Mouse (Mus musculus) thymus, adult 18-20 months (tissue): Measurements from ENCODE around the gene Fbxo42.
A peak's percentile ranks its signal among the peaks of the same experiment; 100 is the strongest.

Experiments used
- DNase-seq, 2 experiments: peaks; one replicate each; pipeline ENCODE4 v3.0.0; 2022; ENCODE audit warnings: mixed read lengths in 2 of 2

Gene Fbxo42

DNA sequence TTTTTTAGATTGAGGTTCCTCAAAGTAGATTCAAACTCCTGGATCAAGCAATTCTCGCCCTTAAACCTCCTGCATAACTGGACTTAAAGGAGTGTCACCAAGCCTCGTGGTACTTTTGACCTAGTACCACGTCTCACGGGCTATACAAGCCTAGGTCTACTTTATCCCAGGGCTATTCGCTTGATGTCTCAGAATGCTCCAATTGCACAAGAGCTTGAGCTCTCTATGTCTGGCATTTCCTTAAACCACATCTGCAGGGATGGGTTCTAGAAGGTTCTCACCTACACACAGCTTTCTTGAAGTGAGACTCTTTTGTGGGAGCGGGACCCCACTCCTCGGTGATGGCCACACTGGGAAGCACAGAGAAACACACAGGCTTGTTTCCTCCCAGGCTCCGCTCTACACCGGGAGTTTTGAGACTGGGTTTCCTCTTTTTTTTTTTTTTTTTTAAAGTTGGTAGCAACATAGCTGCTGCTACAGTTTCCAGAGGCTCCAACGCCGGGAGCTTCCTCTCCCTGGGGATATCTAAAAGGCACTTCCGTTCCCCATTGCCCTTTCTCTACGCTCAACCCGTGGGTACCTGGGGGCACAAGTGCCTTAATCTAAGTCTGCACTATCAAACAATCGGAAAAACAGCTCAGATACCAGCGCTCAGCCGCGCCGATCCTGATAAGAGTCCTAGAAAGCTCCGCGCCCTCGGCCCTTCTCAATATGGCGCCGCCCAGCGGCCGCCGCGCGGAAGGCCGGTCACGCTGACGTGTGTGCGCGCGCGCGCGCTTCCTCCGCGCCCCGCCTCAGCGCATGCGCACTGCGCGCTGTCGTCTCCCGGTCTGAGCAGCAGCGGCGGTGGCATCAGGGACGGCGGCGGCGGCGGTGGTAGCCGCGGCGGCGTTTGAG is at the start of gene Fbxo42:
Fbxo42 (plus strand) TSS at position 802 of the 897 bp plus-strand sequence.
- peak; percentile 87 for DNase-seq

DNA sequence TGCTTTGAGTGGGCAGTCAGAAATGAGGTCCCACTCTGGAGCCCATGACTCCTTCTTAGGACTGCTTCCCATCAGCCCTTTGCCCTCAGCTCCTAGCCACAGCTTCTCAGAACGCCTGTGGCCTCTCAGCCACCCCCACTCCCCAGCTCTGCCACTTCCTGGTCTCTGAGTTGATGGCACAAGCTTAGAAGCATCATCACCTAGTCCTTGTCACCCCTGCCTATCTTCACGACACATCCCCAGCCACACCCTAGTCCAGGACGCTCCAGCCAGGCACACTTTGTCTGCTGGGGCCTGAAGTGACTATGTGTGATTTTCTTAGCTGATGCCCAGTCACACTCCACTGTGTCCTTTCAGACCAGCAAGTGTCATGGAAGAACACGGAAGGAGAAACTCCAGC is 48.8 kb upstream of the Fbxo42 start:
- no peak for DNase-seq

DNA sequence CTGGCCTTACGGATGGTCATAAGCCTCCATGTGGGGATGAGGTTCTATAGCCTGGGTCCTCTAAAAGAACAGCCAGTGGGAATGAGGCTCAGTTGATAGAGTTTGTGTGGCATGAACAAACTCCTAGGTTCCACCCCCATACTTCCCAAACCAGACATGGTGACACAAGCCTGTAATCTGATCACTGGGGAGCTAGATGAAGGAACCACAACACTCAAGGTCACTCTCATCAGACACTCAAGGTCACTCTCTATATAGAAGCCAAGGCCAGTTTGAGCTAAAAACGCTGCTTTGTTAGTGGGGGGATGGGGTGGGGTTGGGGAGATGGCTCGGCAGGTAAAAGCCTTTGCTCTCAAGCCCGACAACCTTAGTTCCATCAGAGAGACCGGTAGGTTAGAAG is 47.8 kb upstream of the Fbxo42 start:
- DNase-seq = no peak

DNA sequence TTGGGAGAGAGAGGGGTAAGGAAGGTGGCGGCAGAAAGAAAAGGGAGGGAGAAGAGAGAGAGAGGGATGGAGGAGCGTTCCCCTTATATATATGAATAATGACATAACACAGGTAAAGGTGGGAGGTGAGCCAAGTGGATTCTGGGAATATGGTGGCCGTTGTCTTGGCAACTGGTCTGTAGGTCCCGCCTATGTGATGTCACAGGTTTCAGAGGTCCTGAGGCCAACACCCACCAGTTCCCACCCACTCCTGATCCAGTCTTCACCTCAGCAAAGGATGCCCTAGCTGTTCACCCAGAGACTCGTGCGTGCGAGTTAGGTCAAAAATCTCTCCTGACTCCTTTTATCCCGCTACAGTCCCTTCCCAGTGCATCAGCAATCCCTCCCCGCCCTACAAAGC is 46.4 kb upstream of the Fbxo42 start:
- DNase-seq = no peak

DNA sequence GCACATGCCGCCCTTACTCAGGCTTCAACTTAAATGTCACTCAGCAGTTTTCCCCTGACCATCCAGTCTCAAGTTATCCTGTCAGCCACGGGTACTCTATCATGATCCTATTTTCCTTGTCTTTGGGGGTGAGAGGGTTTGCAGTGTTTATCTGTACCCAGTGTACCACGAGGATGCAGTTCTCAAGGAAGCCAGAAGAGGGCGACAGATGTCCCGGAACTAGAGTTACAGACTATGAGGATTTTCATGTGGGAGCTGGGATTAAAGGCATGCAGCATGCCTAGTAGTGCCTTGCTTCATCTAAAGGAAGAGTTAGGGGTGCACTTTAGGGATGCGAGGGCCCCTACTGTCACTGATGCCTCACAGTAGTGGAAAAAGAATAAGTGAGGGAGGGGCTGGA is 45.9 kb upstream of the Fbxo42 start:
- no peak for DNase-seq

DNA sequence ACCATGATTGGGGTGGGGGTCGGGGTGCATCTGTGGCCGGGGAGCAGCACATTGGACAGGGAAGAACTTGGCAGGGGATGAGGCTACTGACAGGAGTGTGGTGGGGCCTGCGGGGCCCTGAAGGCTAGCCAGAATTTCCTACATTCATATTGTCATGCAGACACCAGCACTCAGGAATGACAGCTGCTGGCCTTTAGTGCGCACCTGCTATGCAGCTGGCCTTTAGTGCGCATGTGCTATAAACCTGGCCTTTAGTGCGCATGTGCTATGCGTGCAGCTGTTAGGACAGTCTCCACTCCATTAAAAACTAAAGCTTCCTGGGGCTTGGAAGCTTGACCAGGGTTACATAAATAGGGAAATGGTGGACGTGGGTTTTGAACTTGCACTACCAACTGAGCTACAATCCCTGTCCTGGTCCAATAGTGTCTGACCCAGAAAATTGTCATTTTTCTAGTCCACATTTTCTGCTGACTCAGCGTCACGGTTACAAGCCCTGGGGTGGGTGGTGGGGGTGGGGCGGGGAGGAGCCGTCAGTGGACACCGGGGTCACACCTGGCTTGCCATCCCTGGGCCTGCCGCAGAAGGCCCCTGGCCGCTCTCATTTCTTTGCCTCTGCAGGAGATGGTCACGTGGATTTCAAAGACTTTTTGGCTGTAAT is 41.1 kb upstream of the Fbxo42 start:
- DNase-seq = no peak

DNA sequence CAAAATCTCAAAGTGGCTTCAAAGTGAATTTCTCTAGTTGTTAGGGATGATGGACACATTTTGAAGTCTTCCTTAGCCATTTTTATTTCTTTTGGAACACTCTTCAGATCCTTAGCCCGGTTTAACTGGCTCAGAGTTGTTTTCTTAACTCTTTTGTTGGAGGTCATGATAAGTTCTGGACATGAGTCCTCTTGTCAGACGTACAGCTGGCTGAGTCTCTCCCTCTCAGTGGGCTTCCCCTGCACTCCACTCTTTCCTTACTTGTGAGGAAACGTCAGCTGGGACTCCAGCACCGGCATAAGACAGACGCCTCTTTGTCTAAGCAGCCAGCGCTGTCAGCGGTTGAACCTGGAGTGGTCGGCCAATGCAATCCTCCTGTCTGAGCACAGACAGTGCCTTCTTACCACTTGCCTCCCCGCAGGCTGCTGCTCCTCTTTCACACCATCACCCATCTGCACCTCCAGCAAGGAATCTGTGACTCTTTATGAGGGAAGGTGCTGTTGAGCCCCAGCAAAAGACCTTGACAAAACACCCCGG is 39.4 kb upstream of the Fbxo42 start:
- DNase-seq = no peak

DNA sequence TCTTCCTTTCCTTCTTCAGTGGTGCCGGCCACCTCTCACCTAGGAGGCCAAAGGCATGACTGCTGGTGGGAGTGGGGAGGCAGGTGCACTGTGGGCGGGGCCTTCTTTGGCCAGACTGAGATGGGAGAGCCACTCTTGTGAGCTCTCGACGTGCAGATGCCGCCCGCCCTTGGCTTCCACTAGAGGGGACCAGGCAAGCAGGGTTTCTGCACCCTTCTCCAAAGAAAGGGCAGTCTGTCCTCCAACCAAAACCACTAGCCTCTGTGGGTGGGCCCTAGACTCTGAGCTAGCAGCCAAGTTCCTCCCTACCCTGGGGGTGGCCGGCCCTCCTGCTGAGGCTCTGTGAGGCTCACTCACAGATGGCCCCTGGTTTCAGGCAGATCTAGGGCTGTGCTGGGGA is 33.9 kb upstream of the Fbxo42 start:
- no peak for DNase-seq

DNA sequence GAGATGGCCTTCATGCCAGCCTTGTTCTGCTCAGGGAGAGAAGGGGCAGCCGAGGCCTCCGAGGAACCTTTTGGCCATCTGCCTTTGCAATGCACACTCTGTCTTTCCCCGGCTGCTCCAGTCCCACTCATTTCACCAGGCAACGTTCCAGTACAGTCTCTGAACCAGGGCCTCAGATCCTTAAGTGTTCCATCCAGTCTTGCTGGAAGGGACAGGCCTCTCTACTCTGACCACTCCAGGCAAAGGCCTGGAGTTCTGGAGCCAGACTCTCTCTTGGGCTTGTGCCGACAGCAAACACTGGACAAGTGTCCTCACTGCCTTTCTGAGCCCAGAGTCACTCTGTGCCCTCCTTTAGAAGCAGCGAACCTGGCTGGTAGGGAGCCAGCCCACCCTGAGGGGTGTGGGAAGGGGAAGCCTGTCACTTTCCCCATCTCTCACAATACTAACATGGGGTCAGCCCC is 33.2 kb upstream of the Fbxo42 start:
- no peak for DNase-seq

DNA sequence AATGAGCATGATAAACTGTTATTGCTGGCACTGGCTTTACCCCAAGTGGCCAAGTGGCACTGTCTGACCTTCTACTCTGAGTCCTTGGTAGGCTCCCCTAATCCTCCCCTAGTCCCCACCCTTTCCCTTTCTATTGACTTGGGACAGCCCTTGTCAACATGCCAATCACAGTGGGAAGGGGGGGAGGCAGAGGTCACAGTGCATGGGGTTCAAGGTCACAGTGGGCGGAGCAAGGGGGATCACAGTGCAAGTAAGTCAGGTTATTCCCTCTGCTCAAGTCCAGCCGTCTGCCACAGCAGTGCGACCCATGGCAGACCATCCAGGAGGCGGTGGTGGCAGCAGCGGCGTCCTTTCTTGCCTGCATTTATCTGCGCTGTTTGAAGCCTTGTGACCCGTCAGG is 32.3 kb upstream of the Fbxo42 start:
- no peak for DNase-seq

DNA sequence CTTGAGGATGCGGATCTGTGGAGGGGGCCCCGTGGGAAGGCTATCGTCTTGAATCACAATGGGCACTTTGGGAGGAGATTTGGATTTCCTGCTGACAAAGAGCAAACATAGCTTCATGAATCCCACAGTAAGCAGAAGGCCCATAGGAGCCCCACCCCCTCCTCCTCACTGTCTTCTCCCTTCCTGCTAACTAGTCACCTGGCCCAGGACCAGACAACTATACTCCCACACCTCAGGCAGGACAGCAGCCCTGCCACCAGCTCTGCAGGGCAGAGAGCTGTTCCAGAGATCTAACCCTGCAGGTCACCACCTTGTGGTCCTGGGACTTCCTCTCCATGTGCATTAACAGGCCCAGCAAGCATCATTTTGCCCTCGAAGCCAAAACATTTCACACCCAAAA is 29.0 kb upstream of the Fbxo42 start:
- DNase-seq = no peak

DNA sequence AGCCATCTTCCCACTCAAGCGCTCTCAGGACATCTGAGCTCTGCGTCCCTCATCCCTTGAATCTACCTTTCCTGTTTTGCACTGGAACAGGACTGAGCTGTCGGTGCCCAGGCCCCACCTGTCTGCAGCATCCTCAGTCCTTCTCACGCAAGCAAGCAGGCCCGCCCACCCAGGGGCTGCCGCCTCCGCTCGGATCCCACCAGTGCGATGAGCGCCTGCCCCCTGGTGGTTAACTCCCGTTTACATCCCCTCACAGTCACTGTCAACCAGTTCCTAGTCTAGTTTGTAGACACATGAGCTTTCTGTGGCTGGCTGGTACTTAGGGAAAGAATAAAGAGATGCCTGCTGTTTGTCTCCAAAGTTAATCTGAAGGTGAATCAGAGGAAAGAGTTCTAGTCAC is 27.0 kb upstream of the Fbxo42 start:
- DNase-seq = no peak

DNA sequence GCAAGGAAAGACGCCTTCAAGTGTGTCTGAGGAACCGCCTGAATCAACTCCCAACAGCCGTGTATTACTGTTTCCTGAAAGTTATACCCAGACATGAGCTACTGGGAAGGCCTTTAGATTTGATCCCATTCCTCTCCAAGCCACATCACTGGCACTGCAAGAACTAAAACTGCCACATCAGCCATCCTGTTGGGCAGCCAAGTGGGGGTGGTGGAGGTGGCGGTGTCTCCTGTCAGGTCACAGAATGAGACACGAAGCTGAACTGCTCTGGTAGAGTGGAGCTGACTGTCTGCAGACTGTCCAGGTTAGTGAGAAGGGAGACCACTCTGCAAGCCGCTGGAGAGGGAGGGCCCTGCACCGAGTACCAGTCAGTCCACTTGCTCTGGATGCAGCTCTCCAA is 25.1 kb upstream of the Fbxo42 start:
- no peak for DNase-seq

DNA sequence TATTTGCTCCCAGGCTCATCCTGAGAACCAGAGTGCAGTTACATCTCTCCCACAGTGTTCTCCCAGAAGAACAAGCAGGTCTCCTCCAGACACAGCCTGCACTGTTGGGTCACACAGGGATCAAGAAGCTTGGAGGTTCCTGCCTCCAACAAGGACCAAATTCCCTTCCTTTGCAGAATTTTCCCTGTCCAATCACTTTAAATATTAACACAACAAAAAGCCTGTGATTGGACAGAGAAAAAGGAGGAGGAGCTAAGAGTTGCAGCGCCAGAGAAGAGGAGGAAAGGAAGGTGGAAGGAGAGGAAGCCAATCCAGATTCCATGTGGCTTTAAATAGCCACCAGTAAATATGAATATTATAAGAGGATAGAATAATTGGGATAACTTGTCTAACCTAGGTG is 24.6 kb upstream of the Fbxo42 start:
- no peak for DNase-seq

DNA sequence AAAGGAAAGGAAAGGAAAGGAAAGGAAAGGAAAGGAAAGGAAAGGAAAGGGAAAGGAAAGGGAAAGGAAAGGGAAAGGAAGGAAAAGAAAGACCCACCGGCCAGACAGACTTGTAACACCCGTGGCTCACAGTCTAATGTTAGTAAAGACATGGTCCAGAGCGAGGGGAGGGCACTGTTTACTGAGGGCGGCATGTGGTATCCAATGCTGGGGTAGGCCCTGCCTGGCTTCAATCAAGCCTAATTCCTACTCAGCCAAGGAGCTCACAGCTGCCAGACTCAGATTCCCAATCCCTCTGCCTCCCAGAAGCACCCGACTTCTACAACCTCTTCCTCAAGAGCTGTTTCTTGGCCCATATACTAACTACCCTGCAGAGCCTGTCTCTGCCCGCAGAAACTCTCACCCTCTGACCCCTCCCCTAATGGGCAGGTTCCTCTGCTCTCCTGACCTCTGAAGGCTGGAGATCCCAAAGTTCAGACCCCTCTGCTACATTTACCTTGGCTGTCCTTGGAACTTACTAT is 18.5 kb upstream of the Fbxo42 start:
- no peak for DNase-seq

DNA sequence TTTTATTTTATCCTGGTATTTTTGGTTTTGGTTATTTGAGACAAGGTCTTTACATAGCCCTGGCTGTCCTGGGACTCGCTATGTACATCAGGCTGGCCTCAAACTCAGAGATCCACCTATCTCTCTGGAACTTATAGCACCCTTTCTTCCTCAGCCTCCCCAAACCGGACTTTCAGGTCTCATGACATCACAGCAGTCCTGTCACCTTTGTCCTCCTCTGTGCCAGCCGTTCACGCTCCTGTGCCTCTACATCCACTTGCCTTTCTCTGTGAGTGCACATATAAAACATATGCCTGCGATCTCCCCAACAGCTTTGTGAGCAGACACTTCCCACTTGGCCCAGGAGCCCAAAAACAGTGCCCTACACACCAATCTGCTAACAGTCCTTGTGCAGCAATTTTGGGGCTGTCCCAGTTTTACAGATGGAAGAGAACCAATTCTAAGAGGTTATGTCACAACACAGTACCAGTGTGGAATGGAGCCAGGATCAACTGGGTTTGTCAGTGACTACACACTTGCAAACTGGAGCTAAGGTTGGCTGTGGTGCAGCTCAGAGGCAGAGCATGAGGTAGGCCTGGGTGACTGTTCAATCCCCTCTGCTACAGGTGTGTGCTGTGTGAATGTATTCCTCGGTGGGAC is 16.9 kb upstream of the Fbxo42 start:
- no peak for DNase-seq

DNA sequence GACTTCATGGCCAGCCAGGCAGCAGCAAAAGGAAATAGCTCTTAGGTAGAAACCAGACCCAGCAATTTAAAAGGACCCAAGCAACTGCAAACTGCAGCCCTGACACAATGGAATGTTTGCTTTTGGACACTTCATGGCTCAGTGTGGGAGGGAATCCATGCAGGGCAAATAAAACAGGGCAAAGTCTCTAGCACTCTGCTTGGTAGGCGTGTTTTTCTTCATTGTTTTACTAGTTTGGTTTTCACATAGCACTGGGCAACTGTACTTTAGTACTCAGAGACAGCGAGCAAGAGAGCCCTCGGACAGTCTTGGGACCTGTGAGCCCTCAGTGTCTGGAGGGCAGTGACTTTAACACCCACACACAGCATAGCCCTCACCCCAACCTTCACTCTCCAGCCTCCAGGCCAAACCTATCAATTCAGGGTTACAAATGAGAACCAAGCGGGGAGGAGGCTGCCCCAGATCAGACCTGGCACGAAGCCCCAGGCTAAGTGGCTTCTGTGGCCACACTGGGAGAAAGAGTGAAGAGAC is 16.1 kb upstream of the Fbxo42 start:
- no peak for DNase-seq

DNA sequence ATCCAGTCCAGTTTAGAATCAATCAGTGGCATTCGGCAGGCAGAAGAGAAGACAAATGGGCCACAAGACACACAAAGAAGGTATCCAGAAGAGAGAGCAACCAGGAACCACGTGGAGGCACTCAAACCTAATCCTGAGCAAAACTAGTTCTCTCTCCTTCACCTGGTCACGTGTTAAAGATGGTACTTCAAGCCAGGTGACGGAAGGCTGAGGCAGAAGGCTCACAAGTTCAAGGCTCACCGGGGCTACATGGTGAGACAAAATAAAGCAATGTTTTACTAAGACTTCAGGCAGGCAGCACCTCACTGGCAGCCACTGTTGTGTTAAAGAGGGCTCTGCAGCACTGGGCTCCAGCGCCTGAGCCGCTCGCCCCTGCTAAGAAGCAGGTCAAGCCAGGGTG is 15.5 kb upstream of the Fbxo42 start:
- no peak for DNase-seq

DNA sequence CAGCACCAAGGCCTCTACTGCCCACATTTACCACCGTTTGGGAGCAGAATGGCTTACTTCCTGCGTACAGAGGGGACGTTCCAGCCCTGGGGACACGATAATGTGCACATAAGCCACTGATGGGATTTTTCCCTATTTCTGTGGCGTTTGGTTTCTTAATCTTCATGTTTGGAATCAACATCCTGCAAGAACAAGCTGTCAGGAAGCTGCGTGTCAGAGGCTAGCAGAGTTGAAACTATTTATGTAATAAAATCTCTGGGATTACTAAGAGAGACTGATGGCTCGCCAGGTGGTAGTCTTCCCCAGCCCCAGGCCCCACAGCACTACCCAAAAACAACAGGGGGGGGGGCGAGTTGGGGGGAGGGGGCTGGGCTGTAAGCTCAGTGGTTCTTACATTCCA is 14.5 kb upstream of the Fbxo42 start:
- DNase-seq = no peak

DNA sequence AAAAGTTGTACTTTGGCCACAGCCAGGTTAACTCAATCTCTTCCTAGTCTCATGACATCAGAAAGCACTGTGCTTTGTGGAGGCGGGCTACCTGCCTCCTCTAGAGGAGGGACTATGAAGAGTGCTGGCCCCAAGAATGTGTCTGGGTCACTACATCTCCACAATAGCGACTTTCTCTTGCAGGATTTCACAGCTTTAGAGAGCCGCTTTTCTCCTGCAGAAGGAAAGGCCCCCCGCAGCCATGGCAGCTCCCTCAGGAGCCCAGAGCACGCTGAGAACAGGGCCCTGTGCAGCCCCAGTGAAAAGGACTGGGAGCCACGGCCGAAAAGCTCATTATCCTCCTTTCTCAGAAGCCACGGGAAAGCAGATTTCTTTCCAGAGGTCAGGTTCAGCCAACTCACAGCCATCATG is 13.7 kb upstream of the Fbxo42 start:
- DNase-seq = no peak

DNA sequence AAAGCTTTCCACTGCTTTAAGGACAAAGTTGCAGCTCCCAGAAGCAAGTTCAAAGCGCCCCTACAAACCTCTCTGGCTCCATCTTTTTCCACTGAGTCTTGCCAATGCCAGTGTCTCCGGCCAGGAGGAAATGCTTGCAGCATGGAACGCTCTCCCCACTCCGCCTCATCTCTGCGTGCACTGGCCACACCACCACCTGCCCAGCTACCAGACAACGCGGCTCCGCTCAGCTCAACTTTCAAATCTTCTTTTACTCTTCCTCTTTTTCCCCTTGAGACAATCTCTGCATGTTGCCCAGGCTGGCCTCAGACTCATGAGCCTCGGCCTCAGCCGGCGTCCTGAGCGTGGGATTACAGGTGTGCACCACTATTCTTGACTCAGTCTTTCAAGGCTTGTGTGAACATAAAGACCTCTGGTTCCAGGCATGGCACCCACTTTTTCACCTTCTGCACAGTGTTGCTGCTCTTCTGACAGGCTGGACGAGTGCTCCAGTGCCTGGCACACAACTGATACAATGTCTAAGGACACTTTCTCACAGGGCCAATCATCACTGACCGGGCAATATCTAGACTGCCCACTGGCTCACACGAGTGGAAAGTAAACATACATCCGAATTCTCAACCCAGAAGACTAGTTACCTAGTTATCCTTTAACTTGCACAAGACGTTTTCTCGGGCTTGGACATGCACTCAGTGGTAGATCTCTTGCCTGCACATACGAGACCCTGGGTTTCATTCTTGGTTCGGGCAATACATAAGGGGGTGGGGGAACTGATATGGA is 12.8 kb upstream of the Fbxo42 start:
- DNase-seq = no peak

DNA sequence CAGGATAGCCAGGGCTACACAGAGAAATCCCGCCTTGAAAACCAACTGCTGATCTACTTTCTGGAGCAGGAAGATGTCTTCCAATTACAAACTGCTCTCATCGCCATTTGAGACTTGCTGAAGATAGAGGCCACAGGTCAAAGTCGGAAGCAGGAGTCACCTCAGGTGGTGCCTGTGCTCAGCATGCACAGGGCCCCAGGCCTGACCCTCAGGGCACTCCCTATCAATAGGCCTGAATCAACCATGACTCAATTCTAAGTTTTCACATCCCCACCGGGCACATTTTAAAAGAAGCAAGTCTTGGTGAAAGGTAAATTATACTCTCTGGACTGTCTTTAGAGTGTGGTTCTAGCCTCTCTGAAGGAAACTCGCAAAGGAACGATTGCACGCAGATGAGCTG is 11.6 kb upstream of the Fbxo42 start:
- DNase-seq = no peak
